Mouse (Mus musculus): Measurements from ENCODE around the gene Nubp2. TPM values are rescaled to one million over a fixed set of nuclear protein-coding genes. Genes with fewer than 3 reads are reported as not detected.

Nubp2 gene
- polyA plus RNA-seq, 1 experiment from 2014 or later, result 51.3 TPM

DNA sequence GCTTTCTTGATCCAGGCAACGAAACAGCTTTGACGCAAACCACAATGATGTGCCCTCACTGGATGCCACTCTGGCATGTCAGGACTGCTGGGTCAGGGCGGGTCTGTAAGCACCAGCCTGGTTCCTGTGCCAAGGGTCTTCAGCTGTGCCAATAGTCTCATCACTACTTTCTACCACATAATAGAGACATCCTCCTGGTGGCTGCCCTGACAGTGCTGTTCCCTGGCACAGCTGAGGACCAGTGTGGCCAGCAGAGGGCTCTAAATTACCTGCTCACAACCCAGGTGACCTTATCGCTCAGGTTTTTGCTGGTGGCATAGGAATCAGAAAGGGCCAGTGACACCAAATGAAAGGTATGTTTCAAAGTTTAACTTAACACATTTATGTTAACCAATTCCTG is 45.0 kb downstream of the Nubp2 start:
- ATAC-seq (no peak), DNase-seq (ENCODE audit: low spot score) (peak; percentile 39)
- no peaks in the 10 kb centered on the region for H3K27me3 ChIP-seq (replicated peaks; ENCODE audit: insufficient read depth, low read length)
- TF ChIP-seq CTCF (IDR thresholded peaks at IDR 0.05), result peak; percentile 69
- no peak for TF ChIP-seq EP300 (IDR thresholded peaks at IDR 0.05)
- H3K4me1 ChIP-seq (ENCODE audit: insufficient read depth, low read depth, low read length), result no peaks in the 10 kb centered on the region
- no peak overlapping the region for H3K4me2 ChIP-seq (replicated peaks; ENCODE audit: low read depth, low read length)
- no peak overlapping the region for H3K4me3 ChIP-seq (ENCODE audit: low read depth, low read length)
- no peaks in the 10 kb centered on the region for H3K9me3 ChIP-seq (ENCODE audit: low read length)
- H3K36me3 ChIP-seq (ENCODE audit: insufficient read depth, low read length), result no peaks in the 10 kb centered on the region
- H3K9ac ChIP-seq (replicated peaks; ENCODE audit: low read depth), result no peak overlapping the region
- 46% methylated on average over 4 of the region's 4 CpGs for WGBS
- H3K27ac ChIP-seq (ENCODE audit: low read length), result no peak overlapping the region

DNA sequence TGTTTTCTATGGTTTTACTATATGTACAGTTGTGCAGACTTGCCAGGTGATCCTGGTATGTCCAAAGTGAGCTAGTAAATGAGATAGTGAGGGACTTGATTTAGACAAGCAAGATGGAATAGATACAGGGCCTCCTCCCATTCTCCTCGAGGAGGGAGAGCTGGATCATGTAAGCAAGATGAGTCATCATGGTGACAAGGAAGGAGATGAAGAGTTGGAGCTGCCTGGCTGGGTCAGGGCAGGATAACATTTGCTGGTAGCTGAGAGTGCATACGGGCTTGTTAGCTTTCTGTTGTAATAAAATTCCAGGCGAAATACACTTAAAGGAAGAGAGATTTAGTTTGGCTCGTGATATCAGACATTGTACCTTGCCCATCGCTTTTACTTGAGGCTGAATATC is 45.8 kb downstream of the Nubp2 start:
- no peak for TF ChIP-seq CTCF (IDR thresholded peaks at IDR 0.05)
- no peak for TF ChIP-seq EP300 (IDR thresholded peaks at IDR 0.05)
- DNase-seq (ENCODE audit: low spot score) (no peak), ATAC-seq (no peak)
- no peaks in the 10 kb centered on the region for H3K9me3 ChIP-seq (ENCODE audit: low read length)
- H3K4me1 ChIP-seq (ENCODE audit: insufficient read depth, low read depth, low read length), result no peaks in the 10 kb centered on the region
- no peak overlapping the region for H3K4me3 ChIP-seq (ENCODE audit: low read depth, low read length)
- WGBS, result 49% methylated on average over 5 of the region's 5 CpGs
- no peak overlapping the region for H3K4me2 ChIP-seq (replicated peaks; ENCODE audit: low read depth, low read length)
- no peaks in the 10 kb centered on the region for H3K27me3 ChIP-seq (replicated peaks; ENCODE audit: insufficient read depth, low read length)
- H3K9ac ChIP-seq (replicated peaks; ENCODE audit: low read depth), result no peak overlapping the region
- H3K36me3 ChIP-seq (ENCODE audit: insufficient read depth, low read length), result no peaks in the 10 kb centered on the region
- H3K27ac ChIP-seq (ENCODE audit: low read length), result no peak overlapping the region

GRCm38 (mm10) chr17:24839842-24840241 is 46.3 kb downstream of the Nubp2 start, which contains the start of gene Hagh:
Hagh (plus strand) TSS chr17:24840143.
- H3K36me3 ChIP-seq (ENCODE audit: insufficient read depth, low read length), result no peaks in the 10 kb centered on the region
- 58% methylated on average over 8 of the region's 8 CpGs for WGBS
- no peaks in the 10 kb centered on the region for H3K4me1 ChIP-seq (ENCODE audit: insufficient read depth, low read depth, low read length)
- no peak within 1 kb of the TSS for H3K27ac ChIP-seq (ENCODE audit: low read length)
- no peak for ATAC-seq
- H3K27me3 ChIP-seq (replicated peaks; ENCODE audit: insufficient read depth, low read length), result no peaks in the 10 kb centered on the region
- no peak within 1 kb of the TSS for H3K9ac ChIP-seq (replicated peaks; ENCODE audit: low read depth)
- H3K4me2 ChIP-seq (replicated peaks; ENCODE audit: low read depth, low read length), result no peak within 1 kb of the TSS
- DNase-seq (ENCODE audit: low spot score), result no peak
- TF ChIP-seq EP300 (IDR thresholded peaks at IDR 0.05) (no peak), CTCF (IDR thresholded peaks at IDR 0.05) (no peak)
- no peak within 1 kb of the TSS for H3K4me3 ChIP-seq (ENCODE audit: low read depth, low read length)
- H3K9me3 ChIP-seq (ENCODE audit: low read length), result no peaks in the 10 kb centered on the region

Other genes starting within 250 kb of the Nubp2 start
- gene Slc9a3r2, start 236.0 kb downstream of the Nubp2 start, polyA plus RNA-seq (2015; fragmentation: Nextera tagmentation; extraction: Ambion mirVana), result 316 and 341 TPM in 2 replicates
- 8.6 and 10.3 TPM in 2 replicates for gene Npw, start 227.9 kb downstream of the Nubp2 start, polyA plus RNA-seq (2015; fragmentation: Nextera tagmentation; extraction: Ambion mirVana)
- 10.5 and 11.9 TPM in 2 replicates for gene Zfp598, start 216.7 kb downstream of the Nubp2 start, polyA plus RNA-seq (2015; fragmentation: Nextera tagmentation; extraction: Ambion mirVana)
- 0.19 and 0.33 TPM in 2 replicates for gene Syngr3, start 196.4 kb downstream of the Nubp2 start, polyA plus RNA-seq (2015; fragmentation: Nextera tagmentation; extraction: Ambion mirVana)
- gene Gfer, start 190.2 kb downstream of the Nubp2 start, polyA plus RNA-seq (2015; fragmentation: Nextera tagmentation; extraction: Ambion mirVana), result 26.1 and 29.0 TPM in 2 replicates
- gene Noxo1, start 190.1 kb downstream of the Nubp2 start, polyA plus RNA-seq (2015; fragmentation: Nextera tagmentation; extraction: Ambion mirVana), result 5.0 and 5.3 TPM in 2 replicates
- gene Tbl3, start 178.7 kb downstream of the Nubp2 start, polyA plus RNA-seq (2015; fragmentation: Nextera tagmentation; extraction: Ambion mirVana), result 26.8 and 33.4 TPM in 2 replicates
- gene Rnf151, start 168.3 kb downstream of the Nubp2 start, polyA plus RNA-seq (2015; fragmentation: Nextera tagmentation; extraction: Ambion mirVana), result not detected in 2 replicates
- 755 and 834 TPM in 2 replicates for gene Rps2, start 168.2 kb downstream of the Nubp2 start, polyA plus RNA-seq (2015; fragmentation: Nextera tagmentation; extraction: Ambion mirVana)
- 205 and 206 TPM in 2 replicates for gene Ndufb10, start 161.9 kb downstream of the Nubp2 start, polyA plus RNA-seq (2015; fragmentation: Nextera tagmentation; extraction: Ambion mirVana)
- gene Rpl3l, start 158.5 kb downstream of the Nubp2 start, polyA plus RNA-seq (2015; fragmentation: Nextera tagmentation; extraction: Ambion mirVana), result 0.19 and 0.31 TPM in 2 replicates
- gene Msrb1, start 149.7 kb downstream of the Nubp2 start, polyA plus RNA-seq (2015; fragmentation: Nextera tagmentation; extraction: Ambion mirVana), result 59.8 and 61.0 TPM in 2 replicates
- gene Hs3st6, start 133.4 kb downstream of the Nubp2 start, polyA plus RNA-seq (2015; fragmentation: Nextera tagmentation; extraction: Ambion mirVana), result 2.8 TPM in 2 replicates
- gene Meiob, start 82.1 kb downstream of the Nubp2 start, polyA plus RNA-seq (2015; fragmentation: Nextera tagmentation; extraction: Ambion mirVana), result 0.11 TPM in 1 of 2 replicates, not detected in the other
- gene Hagh, start 46.2 kb downstream of the Nubp2 start, polyA plus RNA-seq (2015; fragmentation: Nextera tagmentation; extraction: Ambion mirVana), result 54.5 and 56.8 TPM in 2 replicates
- gene Fahd1, start 36.0 kb downstream of the Nubp2 start, polyA plus RNA-seq (2015; fragmentation: Nextera tagmentation; extraction: Ambion mirVana), result 16.7 and 18.3 TPM in 2 replicates
- 4.5 and 4.8 TPM in 2 replicates for gene Igfals, start 20.4 kb downstream of the Nubp2 start, polyA plus RNA-seq (2015; fragmentation: Nextera tagmentation; extraction: Ambion mirVana)
- gene Spsb3, start 294 bp upstream of the Nubp2 start, polyA plus RNA-seq (2015; fragmentation: Nextera tagmentation; extraction: Ambion mirVana), result 40.2 and 45.4 TPM in 2 replicates
- gene Eme2, start 8.7 kb upstream of the Nubp2 start, polyA plus RNA-seq (2015; fragmentation: Nextera tagmentation; extraction: Ambion mirVana), result 17.3 and 17.5 TPM in 2 replicates
- gene Mrps34, start 8.8 kb upstream of the Nubp2 start, polyA plus RNA-seq (2015; fragmentation: Nextera tagmentation; extraction: Ambion mirVana), result 81.6 and 90.7 TPM in 2 replicates
- gene Nme3, start 10.2 kb upstream of the Nubp2 start, polyA plus RNA-seq (2015; fragmentation: Nextera tagmentation; extraction: Ambion mirVana), result 44.3 and 44.7 TPM in 2 replicates
- gene Mapk8ip3, start 50.6 kb upstream of the Nubp2 start, polyA plus RNA-seq (2015; fragmentation: Nextera tagmentation; extraction: Ambion mirVana), result 9.7 and 11.1 TPM in 2 replicates
- 21.9 and 27.1 TPM in 2 replicates for gene Jpt2, start 74.3 kb upstream of the Nubp2 start, polyA plus RNA-seq (2015; fragmentation: Nextera tagmentation; extraction: Ambion mirVana)
- 3.3 TPM in 2 replicates for gene Cramp1l, start 129.4 kb upstream of the Nubp2 start, polyA plus RNA-seq (2015; fragmentation: Nextera tagmentation; extraction: Ambion mirVana)
- gene Ift140, start 129.7 kb upstream of the Nubp2 start, polyA plus RNA-seq (2015; fragmentation: Nextera tagmentation; extraction: Ambion mirVana), result 6.8 and 7.9 TPM in 2 replicates
- 186 and 218 TPM in 2 replicates for gene Tmem204, start 197.2 kb upstream of the Nubp2 start, polyA plus RNA-seq (2015; fragmentation: Nextera tagmentation; extraction: Ambion mirVana)
- 13.7 and 13.9 TPM in 2 replicates for gene Telo2, start 229.6 kb upstream of the Nubp2 start, polyA plus RNA-seq (2015; fragmentation: Nextera tagmentation; extraction: Ambion mirVana)
- gene Ptx4, start 234.4 kb upstream of the Nubp2 start, polyA plus RNA-seq (2015; fragmentation: Nextera tagmentation; extraction: Ambion mirVana), result 0.25 and 0.32 TPM in 2 replicates
- gene Clcn7, start 247.0 kb upstream of the Nubp2 start, polyA plus RNA-seq (2015; fragmentation: Nextera tagmentation; extraction: Ambion mirVana), result 18.0 and 19.2 TPM in 2 replicates

Data from lung, postnatal 0 days (tissue).